Mouse (Mus musculus) forebrain, postnatal 0 days (tissue): ENCODE data around the gene Cbl. TPM values are rescaled to one million over a fixed set of nuclear protein-coding genes. Genes with fewer than 3 reads are reported as not detected.

Source experiments
- ATAC-seq: fragments of 200-750 bp; cut with Nextera tagmentation; 2 replicates; pipeline ENCODE4 v1.8.0; 2017; ENCODE audit warnings: mild to moderate bottlenecking, moderate library complexity
- DNase-seq: peaks from one replicate; pipeline ENCODE4 v3.0.0-alpha.2; 2015
- H3K27ac ChIP-seq: fragments of 300-500 bp; sonication (generic); 2 replicates; pipeline ENCODE4 v1.5.1; 2014; ENCODE audit warnings: low read depth, mild to moderate bottlenecking, antibody characterized with exemption, low read length, moderate library complexity, mixed read lengths
- H3K27me3 ChIP-seq: fragments of 300-500 bp; sonication (generic); 2 replicates; pipeline ENCODE4 v1.6.1; 2014; ENCODE audit warnings: mild to moderate bottlenecking, low read length, mixed read lengths; ENCODE audit not compliant: insufficient read depth
- H3K36me3 ChIP-seq: fragments of 300-500 bp; sonication (generic); 2 replicates; pipeline ENCODE4 v1.6.1; 2014; ENCODE audit warnings: mild to moderate bottlenecking, moderate library complexity; ENCODE audit not compliant: insufficient read depth
- H3K4me1 ChIP-seq: fragments of 300-500 bp; sonication (generic); 2 replicates; pipeline ENCODE4 v1.6.1; 2014; ENCODE audit warnings: antibody characterized with exemption; ENCODE audit not compliant: insufficient read depth
- H3K4me2 ChIP-seq: fragments of 300-500 bp; sonication (generic); 2 replicates; pipeline ENCODE4 v1.6.1; 2014; ENCODE audit warnings: low read depth, mild to moderate bottlenecking, moderate library complexity
- H3K4me3 ChIP-seq: fragments of 300-500 bp; sonication (generic); 2 replicates; pipeline ENCODE4 v1.5.1; 2014; ENCODE audit warnings: low read depth, low read length, mixed read lengths
- H3K9ac ChIP-seq: fragments of 300-500 bp; sonication (generic); 2 replicates; pipeline ENCODE4 v1.6.1; 2014; ENCODE audit warnings: mild to moderate bottlenecking
- H3K9me3 ChIP-seq: fragments of 300-500 bp; sonication (generic); 2 replicates; pipeline ENCODE4 v1.6.1; 2016; ENCODE audit warnings: low read length
- CTCF ChIP-seq: sonication (generic); IDR thresholded peaks from 2 replicates; pipeline ENCODE4 v1.5.1; 2016; ENCODE audit warnings: antibody characterized with exemption, control low read depth, low read depth
- WGBS: fragments of 180-500 bp; shearing (Covaris S2); extraction: QIAGEN DNeasy Blood & Tissue Kit; methylation state at CpG from one replicate; pipeline ENCODE4 v1.1.7; 2014; 5-methylcytosine and 5-hydroxymethylcytosine counted together
- polyA plus RNA-seq: library from polyadenylated mRNA; unstranded; fragments of >200 nt; fragmentation: Nextera tagmentation; extraction: Ambion mirVana; gene quantifications from 2 replicates; pipeline ENCODE4 v1.2.1, GENCODE M21; 2015
- total RNA-seq: library from RNA; depleted of rRNA; stranded (reverse); fragments of >200 nt; gene quantifications from 2 replicates; pipeline ENCODE4 v1.2.3, GENCODE M21; 2014

The Cbl gene
- total and polyA plus RNA-seq, 2 experiments from 2014 or later, result 14.4 to 24.4 TPM

DNA sequence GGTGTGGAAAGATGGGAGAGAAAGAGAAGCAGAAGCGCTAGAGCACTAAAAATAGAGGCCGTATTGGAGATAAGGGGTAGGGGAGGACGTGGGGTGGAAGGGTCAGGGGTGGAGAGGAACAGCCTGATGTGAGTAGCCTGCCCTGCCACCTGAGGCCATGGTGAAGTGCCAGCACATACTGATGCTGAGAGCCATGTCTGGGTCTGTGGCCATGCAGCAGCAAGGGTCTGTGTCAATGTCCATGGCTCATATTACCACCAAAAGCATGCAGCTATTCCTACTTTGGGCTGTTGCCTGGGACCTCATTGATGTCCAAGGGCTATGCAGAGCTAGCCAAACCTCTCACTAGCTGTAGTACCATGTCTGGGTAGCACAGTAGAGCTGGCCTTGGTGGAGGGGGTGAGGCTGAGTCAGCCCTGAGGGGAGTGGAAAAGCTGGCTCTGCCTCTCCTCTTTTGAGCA lies 63.1 kb downstream of the Cbl start:
- DNase-seq (no peak), ATAC-seq (no peak)
- Histone ChIP-seq H3K27ac (no peak overlapping the region), H3K9me3 (no peaks in the 10 kb centered on the region), H3K9ac (no peak overlapping the region), H3K36me3 (peaks cover 29% of the 10 kb centered on the region), H3K27me3 (no peaks in the 10 kb centered on the region), H3K4me2 (no peak overlapping the region), H3K4me1 (no peaks in the 10 kb centered on the region), H3K4me3 (no peak overlapping the region)
- WGBS, result 94% methylated on average over 3 of the region's 3 CpGs
- TF ChIP-seq CTCF, result no peak

DNA sequence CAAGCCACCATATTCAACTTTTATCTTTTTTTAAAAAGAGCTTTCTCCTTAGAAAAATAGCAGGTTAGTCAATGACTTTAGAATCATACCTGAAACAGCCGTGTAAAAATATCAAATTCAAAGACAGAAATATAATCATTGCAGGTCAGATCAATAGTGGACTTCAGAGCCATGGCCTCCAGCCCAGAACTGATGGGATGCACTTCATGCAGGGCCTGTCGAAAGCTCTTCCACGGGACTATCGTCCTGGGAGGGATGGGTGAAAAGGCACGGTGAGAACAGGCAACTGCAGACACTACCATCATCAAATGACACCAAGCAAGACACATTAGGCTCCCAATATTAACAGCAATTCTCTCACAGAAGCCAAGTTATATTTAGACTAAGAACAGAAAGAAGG lies 64.9 kb downstream of the Cbl start:
- no peak overlapping the region for H3K27ac ChIP-seq
- peaks cover 34% of the 10 kb centered on the region for H3K36me3 ChIP-seq
- H3K4me3 ChIP-seq, result no peak overlapping the region
- DNase-seq (no peak), ATAC-seq (no peak)
- WGBS, result 92% methylated on average over 5 of the region's 5 CpGs
- no peaks in the 10 kb centered on the region for H3K9me3 ChIP-seq
- no peak overlapping the region for H3K9ac ChIP-seq
- TF ChIP-seq CTCF, result no peak
- no peaks in the 10 kb centered on the region for H3K4me1 ChIP-seq
- H3K4me2 ChIP-seq, result no peak overlapping the region
- H3K27me3 ChIP-seq, result no peaks in the 10 kb centered on the region

DNA sequence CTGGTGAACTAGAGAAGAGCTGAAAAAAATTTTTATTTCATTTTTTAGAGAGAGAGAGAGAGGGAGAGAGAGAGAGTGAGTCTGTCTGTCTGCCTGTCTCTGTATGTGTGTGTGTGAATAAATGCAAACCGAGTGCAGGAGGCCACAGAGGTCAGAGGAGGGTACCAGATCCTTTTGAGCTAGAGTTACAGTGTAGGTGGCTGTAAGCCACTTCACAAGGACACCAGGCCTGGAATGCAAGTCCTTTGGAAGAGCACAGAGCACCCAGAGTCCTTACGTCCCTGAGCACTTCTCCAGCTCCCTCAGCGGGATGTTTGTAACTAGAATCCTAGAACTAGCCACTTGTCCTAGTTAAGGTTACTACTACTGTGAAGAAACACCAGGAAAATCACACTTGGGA lies 74.0 kb downstream of the Cbl start:
- Histone ChIP-seq H3K27ac (no peak overlapping the region), H3K9me3 (no peaks in the 10 kb centered on the region), H3K27me3 (no peaks in the 10 kb centered on the region), H3K4me3 (no peak overlapping the region), H3K4me1 (no peaks in the 10 kb centered on the region), H3K36me3 (peaks cover 46% of the 10 kb centered on the region), H3K4me2 (no peak overlapping the region), H3K9ac (no peak overlapping the region)
- TF ChIP-seq CTCF, result no peak
- ATAC-seq, result no peak
- no peak for DNase-seq
- WGBS, result 94% methylated on average over 3 of the region's 3 CpGs

DNA sequence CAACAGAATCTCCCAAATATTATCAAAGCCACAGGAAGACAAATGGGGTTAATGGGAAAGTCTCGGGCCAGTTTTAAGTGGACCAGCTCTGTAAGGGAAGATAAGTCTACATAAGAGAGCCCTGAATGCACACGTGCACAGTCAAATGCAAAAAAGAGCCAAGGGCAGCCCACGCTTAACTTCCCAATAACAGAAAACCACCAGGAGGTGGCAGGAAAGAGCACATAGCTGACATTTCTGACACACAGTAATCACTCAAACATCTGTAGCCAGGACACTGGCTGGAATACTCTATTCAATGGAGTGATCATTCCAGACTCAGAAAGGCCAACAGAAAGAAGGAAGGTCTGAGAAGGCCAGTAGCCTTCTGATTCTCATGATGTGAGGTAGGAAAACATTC lies 86.6 kb downstream of the Cbl start:
- peaks cover 39% of the 10 kb centered on the region for H3K36me3 ChIP-seq
- no peaks in the 10 kb centered on the region for H3K9me3 ChIP-seq
- ATAC-seq (no peak), DNase-seq (peak; percentile 19)
- no peaks in the 10 kb centered on the region for H3K4me1 ChIP-seq
- H3K27ac ChIP-seq, result no peak overlapping the region
- peak; percentile 57 for TF ChIP-seq CTCF
- H3K4me3 ChIP-seq, result no peak overlapping the region
- WGBS, result 52% methylated on average over 3 of the region's 3 CpGs
- H3K4me2 ChIP-seq, result no peak overlapping the region
- no peak overlapping the region for H3K9ac ChIP-seq
- H3K27me3 ChIP-seq, result no peaks in the 10 kb centered on the region

DNA sequence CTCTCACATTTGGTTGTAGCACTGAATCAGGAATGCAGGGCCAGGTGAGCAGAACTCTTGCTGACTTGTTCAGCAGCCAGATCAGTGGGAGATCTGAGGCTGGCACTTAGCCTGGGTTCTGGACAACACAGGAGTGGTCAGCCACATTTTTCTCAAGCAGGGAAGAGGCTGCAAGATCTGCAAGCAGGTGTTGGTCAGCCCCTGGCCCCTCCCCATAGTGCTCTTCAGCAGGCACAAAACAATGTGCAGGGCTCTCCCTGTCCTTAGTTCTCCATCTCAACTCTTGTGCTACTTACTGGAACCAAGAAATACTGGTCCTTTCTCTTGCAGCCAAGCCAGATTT lies 89.2 kb downstream of the Cbl start:
- Histone ChIP-seq H3K27ac (no peak overlapping the region), H3K4me2 (no peak overlapping the region), H3K36me3 (peaks cover 29% of the 10 kb centered on the region), H3K9me3 (no peaks in the 10 kb centered on the region), H3K4me3 (no peak overlapping the region), H3K9ac (no peak overlapping the region), H3K27me3 (no peaks in the 10 kb centered on the region), H3K4me1 (no peaks in the 10 kb centered on the region)
- DNase-seq, result no peak
- no peak for TF ChIP-seq CTCF
- ATAC-seq, result no peak

DNA sequence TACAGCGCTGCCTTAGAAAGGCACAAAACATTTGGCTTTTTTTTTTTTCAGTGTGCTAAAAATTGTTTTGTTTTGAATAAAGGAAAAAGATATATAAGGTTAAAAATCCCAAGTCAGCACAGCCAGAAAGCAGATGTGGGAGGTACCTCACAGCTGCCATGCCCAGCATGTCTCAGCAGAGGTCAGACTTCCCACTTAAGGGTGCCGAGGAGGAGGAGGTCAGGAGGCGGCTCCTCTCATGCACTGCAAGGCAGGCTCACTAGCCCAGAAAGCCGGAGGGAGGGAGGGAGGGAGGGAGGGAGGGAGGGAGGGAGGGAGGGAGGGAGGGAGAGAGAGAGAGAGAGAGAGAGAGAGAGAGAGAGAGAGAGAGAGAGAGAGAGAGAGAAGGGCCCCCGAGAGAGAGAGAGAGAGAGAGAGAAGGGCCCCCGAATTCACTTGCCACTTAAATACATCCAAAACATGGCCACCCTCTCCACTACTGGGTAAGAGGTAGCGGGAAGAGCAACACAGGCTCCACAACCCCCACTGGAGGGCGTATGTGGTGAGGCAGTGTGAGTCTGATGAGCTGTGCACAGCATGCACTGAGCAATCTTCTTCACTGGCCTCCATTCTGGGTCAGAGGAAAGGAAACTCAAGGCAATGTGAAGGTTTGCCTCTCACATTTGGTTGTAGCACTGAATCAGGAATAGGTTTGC lies 89.7 kb downstream of the Cbl start:
- 24% methylated on average over 6 of the region's 8 CpGs for WGBS

DNA sequence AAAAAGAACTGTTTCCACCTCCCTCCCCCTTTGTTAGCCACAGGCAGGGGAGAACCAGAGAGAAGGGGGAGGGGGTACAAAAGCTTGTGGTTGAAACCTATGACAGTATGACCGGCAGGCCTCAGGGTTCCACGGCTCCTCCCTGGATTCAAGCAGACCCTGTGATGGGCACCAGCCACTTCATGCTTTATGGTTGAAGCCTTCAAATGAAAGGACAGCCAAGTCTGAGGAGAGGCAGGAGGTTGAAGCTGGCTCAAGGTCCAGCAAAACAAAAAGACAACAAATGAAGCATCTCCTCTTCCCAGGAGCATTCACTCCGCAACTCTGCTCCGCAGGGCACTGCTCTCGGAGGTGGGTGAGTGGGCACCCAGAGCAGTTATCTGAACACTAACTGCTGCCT lies 90.4 kb downstream of the Cbl start:
- ATAC-seq, result no peak
- H3K27me3 ChIP-seq, result no peaks in the 10 kb centered on the region
- H3K27ac ChIP-seq, result no peak overlapping the region
- 61% methylated on average over 5 of the region's 5 CpGs for WGBS
- H3K4me2 ChIP-seq, result no peak overlapping the region
- H3K9ac ChIP-seq, result no peak overlapping the region
- DNase-seq, result no peak
- no peak for TF ChIP-seq CTCF
- no peak overlapping the region for H3K4me3 ChIP-seq
- H3K4me1 ChIP-seq, result no peaks in the 10 kb centered on the region
- H3K36me3 ChIP-seq, result peaks cover 23% of the 10 kb centered on the region
- H3K9me3 ChIP-seq, result no peaks in the 10 kb centered on the region

More for the DNA sequence above, 89.7 kb downstream of the Cbl start:
- ATAC-seq, result peak; percentile 64; the same call in 1 of the 2 replicates
- Histone ChIP-seq H3K36me3 (peaks cover 24% of the 10 kb centered on the region), H3K4me2 (no peak overlapping the region), H3K9ac (no peak overlapping the region), H3K27ac (no peak overlapping the region), H3K4me1 (no peaks in the 10 kb centered on the region), H3K9me3 (no peaks in the 10 kb centered on the region), H3K27me3 (no peaks in the 10 kb centered on the region), H3K4me3 (no peak overlapping the region)
- TF ChIP-seq CTCF, result peak; percentile 23; the same call in 1 of the 2 replicates
- no peak for DNase-seq
